Mouse (Mus musculus) forelimb bud, embryonic 11.5 days (tissue): ENCODE data around the gene Chit1.

Experiments
- DNase-seq: peaks from one replicate; pipeline ENCODE4 v3.0.0-alpha.2; 2012; ENCODE audit warnings: low read depth, low spot score

Chit1 gene

GRCm38 (mm10) chr1:134142363-134142794 lies 31.3 kb downstream of the Chit1 start:
- DNase-seq: no peak

DNA sequence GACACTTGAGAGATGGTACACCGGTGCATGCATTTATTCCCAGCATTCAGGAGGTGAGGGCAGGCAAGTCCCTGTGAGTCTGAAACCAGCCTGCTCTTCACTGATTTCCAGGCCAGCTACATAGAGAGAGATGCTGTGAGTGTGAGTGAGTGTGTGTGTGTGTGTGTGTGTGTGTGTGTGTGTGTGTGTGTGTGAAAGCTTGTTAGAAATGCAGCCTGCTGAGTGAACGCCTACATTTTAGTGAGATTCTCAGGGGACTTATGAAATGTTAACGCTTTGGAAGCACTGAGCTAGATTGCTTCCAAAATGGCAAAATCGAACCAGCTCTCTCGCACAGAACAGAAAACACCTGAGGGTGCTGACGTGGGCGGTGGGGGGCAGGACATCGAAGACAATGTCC lies 35.0 kb downstream of the Chit1 start:
- DNase-seq: no peak

DNA sequence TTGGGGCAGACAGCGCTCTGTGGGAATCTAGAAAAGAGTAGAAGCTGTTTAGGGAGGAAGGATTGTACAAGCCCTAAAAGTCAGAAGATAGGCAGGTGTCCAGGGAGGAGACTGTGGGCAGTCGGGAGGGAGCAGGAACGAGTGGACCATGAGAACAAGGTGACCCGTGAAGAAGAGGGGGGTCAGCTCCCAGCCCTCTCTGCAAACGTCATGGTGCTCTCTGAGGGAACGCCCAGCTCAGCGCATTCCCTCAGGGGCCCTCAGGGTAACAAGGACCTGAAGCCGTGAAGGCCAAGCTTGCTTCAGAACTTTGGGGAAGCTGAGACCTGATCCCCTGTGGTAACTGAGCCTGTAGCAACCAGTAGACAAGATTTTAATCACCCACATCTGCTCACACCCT lies 39.0 kb downstream of the Chit1 start:
- no peak for DNase-seq

- no peak for DNase-seq
Measured at GRCm38 (mm10) chr1:134150745-134151144, 39.7 kb downstream of the Chit1 start.

GRCm38 (mm10) chr1:134151655-134152412 lies 40.8 kb downstream of the Chit1 start:
- DNase-seq: peak; percentile 93

DNA sequence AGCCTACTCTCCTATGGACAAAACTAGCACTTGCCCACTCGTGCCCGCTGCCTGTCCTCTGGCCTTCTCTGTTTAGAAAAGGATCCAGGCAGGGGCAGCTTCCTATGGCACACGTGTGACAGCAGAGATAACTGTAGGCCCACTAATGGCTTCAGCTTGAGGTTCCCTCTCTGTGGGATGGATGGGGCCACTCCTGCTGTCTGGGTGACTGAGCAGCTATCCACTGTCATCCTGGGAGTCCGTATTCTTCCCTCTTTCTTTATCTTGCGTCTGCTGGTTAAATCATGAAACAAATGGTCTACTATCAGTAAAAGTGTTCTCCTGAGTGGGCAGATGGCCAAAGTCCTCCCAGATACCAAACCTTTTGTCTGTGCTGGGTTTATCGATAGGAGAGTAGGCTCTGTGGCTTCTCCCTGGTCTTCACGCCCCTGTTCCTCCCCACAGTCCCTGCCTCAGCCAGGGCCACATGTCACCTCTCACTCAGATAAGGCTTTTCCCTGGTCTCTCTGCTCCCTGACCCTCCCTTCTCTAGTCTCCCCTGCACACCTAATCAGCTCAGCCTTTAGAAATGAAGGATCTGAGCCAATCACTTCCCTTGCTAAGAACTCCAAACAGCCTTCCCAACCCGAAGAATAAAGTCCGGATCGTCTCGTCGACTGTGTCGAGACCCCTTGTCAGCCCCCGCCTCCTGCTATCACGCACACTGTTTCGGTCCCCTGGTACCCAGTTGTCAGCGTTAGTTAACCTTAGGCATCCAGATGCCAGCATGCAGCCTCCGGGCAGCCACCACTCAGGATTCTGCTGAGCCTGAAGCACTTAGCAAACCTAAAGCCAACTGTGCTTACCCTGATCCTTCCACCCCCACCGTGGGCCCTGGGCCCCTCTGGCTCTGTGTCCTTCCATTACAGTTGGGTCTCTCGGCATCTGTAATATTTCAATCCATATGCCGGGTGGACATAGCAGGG lies 41.9 kb downstream of the Chit1 start:
- DNase-seq: no peak

GRCm38 (mm10) chr1:134154121-134154520 lies 43.1 kb downstream of the Chit1 start:
- no peak for DNase-seq

- no peak for DNase-seq
Measured at GRCm38 (mm10) chr1:134154655-134155054, 43.6 kb downstream of the Chit1 start.

DNA sequence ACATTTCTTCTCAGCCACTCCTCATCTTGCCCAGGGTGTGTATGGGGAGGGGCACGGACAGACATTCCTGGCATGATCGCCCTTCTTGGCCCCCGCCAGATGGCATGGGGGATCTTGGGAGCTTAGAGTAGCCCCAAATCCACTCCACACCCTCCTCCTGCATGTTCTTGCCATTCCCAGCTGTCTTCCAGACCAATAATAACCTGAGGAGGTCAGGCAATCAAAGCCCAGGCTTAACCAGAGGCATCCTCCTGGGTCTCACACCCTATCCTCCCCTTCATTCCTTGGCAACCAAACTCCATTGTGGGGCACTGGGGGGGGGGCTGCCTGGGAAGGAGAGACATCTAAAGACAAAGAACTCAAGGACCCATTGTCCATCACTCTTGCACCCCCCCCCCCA lies 49.4 kb downstream of the Chit1 start:
- no peak for DNase-seq

DNA sequence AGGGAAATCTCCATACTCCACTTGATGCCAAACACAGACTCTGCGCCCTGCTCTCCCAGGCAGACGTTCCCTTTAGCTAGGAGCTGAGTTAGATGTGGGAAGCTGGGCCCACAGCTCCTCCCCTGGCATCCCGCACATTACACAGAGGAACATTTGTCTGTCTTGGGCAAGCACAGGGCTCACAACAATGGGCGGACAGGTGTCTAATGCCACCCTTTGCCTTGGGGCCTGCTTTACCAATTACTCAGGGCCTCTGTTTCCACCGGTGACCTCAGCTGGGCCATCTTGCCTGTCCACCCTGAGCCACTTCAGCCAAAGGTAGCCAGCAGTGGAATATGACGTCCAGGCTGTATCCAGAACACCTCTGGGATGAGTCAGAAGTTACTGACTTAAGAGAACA lies 50.4 kb downstream of the Chit1 start:
- no peak for DNase-seq

DNA sequence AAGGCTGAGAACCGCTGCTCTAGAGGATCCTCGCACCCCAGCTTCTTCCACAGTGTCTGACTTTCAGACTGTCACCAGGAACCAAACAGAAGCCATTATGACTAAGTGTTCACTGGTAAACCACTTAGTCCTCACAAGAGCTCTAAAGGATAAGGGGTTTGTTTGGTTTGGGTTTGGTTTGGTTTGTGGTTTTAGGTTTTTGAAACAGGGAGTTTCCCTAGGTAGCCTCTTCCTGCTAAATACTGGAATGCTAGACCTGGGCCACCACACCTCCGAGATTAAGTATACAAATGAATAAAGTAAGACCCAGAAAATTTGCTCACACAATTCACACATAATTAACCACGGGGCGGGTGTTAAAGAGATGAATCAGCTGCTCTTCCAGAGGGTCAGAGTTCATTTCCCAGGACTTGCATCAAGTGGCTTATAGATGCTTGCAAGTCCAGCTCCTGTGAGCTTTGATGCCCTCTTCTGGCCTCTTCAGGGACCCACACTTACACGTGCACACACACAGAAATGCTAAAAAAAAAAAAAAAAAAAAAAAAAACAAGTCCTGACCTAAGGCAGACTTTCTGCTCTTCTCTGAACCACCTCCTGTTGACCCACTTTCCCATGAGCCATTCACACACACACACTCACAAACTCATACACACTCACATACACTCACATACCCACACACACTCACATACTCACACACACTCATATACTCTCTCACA lies 51.6 kb downstream of the Chit1 start:
- DNase-seq: no peak

DNA sequence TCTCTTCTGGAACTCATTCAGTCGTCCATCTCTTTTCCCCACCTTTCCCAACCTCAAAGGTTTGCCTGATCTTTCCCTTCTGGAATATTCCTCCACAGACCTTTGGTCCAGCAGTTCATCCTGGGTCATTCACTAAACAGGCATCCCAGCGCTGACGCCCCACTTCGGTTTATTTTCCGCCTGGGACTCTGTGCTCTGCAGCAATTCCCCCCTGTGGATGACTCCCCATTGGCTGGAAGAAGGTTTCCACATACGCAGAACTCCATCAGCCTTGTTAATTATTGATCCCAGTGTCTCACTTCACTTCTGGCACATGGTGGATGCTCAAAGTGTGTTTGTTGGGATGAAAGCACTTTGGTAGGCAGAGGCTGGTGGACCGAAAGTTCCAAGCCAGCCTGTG lies 52.4 kb downstream of the Chit1 start:
- no peak for DNase-seq

GRCm38 (mm10) chr1:134164454-134164853 lies 53.4 kb downstream of the Chit1 start:
- DNase-seq: no peak

GRCm38 (mm10) chr1:134166547-134166946 lies 55.5 kb downstream of the Chit1 start:
- no peak for DNase-seq

DNA sequence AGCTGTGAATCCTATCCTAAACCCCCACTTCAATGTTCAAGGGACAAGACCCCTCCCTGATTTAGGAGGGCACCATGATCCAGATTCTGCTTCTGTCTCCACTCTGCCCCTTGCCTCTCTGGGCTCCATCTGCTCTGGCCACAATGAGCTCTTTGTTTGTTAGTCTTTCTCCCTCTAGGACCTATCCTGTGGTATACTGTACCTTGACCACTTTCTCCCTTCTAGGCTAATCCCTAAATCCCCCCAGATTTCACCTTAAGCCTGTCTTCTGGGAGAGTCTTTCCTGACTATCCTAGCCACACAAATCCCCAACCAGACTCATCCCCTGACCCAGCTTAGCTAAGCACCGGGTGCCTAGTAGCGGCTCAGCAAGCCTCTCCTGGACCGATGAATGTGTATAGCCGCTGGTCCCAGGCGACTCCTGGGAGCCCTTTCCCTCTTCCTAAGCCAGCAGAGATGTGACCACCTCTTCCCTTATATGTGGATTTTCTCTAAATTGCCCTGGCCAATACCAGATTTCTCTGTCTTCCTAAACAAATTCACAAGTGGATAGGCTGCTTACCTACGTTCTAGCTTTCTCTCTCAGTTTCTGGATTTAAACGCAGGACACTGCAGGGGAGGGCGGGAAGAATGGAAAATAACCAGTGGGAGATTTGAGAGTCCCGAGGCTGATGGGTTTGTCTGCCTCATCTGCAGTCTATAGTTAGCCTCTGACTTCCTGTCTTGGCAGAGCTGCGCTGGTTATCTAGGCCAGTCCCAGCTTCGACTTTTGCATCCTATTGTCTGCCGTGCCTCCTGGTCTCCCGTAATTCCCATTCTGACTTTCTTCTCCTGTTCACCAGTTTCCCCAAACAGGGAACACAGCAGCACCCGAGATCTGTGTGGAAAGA lies 56.6 kb downstream of the Chit1 start:
- no peak for DNase-seq

DNA sequence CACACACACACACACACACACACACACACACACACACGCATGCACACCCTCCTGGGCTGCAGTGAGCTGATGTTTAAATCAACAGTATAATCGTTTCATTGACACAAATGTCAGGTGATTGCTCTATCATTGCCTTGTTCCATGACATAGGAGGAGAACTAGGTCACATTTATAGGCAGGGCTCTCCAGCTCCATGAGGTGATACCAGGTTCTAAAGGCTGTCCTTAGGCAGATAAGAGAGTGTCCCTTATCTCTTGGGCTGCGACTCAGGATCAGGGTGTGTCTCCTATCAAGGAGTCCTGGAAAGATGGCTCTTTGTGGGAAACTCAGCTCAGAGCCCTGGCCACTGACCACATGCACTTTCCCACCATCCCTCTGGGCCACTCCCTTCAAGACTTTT lies 57.5 kb downstream of the Chit1 start:
- DNase-seq: no peak

GRCm38 (mm10) chr1:134168985-134169697 lies 58.1 kb downstream of the Chit1 start:
- DNase-seq: no peak

DNA sequence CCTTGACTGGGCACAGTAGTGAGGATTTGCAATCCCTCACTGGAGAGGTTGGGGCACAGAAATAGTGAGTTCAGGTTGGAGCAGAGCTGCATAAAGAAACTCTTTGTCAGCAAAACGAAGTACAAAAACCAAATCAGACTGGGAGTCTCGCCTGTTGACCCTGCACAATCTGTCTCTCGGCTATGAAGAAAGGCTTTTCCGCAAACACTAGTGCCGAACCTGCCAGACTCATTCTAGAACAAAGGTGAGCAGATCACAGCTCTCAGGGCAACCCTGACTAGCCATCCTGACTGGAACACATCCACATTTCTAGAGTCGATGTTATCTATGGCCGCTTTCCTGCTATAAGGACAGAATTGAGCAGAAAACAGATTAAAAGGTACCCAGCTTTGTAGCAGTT lies 62.0 kb downstream of the Chit1 start:
- no peak for DNase-seq

DNA sequence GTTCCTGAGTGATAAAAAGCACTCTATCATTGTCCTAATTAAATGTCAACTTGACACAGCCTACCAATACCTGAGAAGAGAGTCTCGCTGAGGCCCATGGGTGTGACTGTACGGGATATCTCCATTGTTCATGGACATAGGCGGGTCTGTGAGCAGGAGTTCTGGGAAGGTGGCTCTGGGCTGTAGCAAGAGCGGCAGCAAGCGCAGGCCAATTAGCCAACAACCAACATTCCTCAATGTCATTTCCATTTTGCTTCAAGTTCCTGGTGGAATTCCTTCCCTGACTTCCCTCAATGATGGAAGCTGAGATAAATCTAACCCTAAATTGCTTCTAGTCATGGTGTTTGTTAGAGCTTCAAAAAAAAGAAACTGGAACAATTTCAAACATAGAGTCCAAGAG lies 66.9 kb downstream of the Chit1 start:
- DNase-seq: no peak

GRCm38 (mm10) chr1:134182025-134182424 lies 71.0 kb downstream of the Chit1 start, which contains the start of gene Chil1:
Chil1 (plus strand) TSS chr1:134182176.
- DNase-seq: no peak
